Mouse (Mus musculus): ENCODE measurements around the gene Slc35b2. TPM values are rescaled to one million over a fixed set of nuclear protein-coding genes. Genes with fewer than 3 reads are reported as not detected.

The Slc35b2 gene
- polyA plus RNA-seq, 1 experiment from 2014 or later: 90.5 TPM

- ATAC-seq (ENCODE audit: insufficient number of reproducible peaks, low FRiP score, low TSS enrichment, low read depth) (peak; percentile 85), DNase-seq (ENCODE audit: low spot score) (peak; percentile 100)
- peak within 1 kb of the TSS; percentile 99 for H3K9ac ChIP-seq (ENCODE audit: low read length)
- H3K36me3 ChIP-seq (ENCODE audit: control insufficient read depth, insufficient read depth, low read length): peaks cover 34% of the 10 kb centered on the region
- H3K27ac ChIP-seq (replicated peaks; ENCODE audit: low read depth, low read length): peak within 1 kb of the TSS; percentile 94
- peak within 1 kb of the TSS; percentile 100 for H3K4me3 ChIP-seq (ENCODE audit: low read depth, low read length)
- no peaks in the 10 kb centered on the region for H3K27me3 ChIP-seq (ENCODE audit: control insufficient read depth, insufficient read depth, low read length)
- H3K4me2 ChIP-seq (ENCODE audit: low read depth, severe bottlenecking): peak within 1 kb of the TSS; percentile 91
- peaks cover 12% of the 10 kb centered on the region; the same call in 1 of the 2 replicates for H3K4me1 ChIP-seq (ENCODE audit: control insufficient read depth, insufficient read depth, low read length)
- 0% methylated on average over 41 of the region's 41 CpGs for WGBS
- H3K9me3 ChIP-seq (ENCODE audit: control insufficient read depth, low read length): no peaks in the 10 kb centered on the region
These were observed 9.6 kb downstream of the Slc35b2 start, which contains the start of gene Hsp90ab1 for GRCm38 (mm10) chr17:45573087-45573779. TSS of gene Hsp90ab1 (minus strand) at chr17:45573271.

GRCm38 (mm10) chr17:45573780-45574123 lies 10.1 kb downstream of the Slc35b2 start:
- under 1% methylated on average over 17 of the region's 18 CpGs for WGBS
- peak; percentile 29; the same call in 1 of the 2 replicates for ATAC-seq (ENCODE audit: insufficient number of reproducible peaks, low FRiP score, low TSS enrichment, low read depth)
- Histone ChIP-seq H3K4me1 (ENCODE audit: control insufficient read depth, insufficient read depth, low read length) (peaks cover 12% of the 10 kb centered on the region; the same call in 1 of the 2 replicates), H3K9ac (ENCODE audit: low read length) (peak overlapping the region; percentile 84), H3K4me3 (ENCODE audit: low read depth, low read length) (peak overlapping the region; percentile 100), H3K36me3 (ENCODE audit: control insufficient read depth, insufficient read depth, low read length) (peaks cover 31% of the 10 kb centered on the region), H3K27me3 (ENCODE audit: control insufficient read depth, insufficient read depth, low read length) (no peaks in the 10 kb centered on the region), H3K4me2 (ENCODE audit: low read depth, severe bottlenecking) (peak overlapping the region; percentile 91), H3K27ac (replicated peaks; ENCODE audit: low read depth, low read length) (peak overlapping the region; percentile 89), H3K9me3 (ENCODE audit: control insufficient read depth, low read length) (no peaks in the 10 kb centered on the region)
- DNase-seq (ENCODE audit: low spot score): peak; percentile 99

- no peaks in the 10 kb centered on the region for H3K9me3 ChIP-seq (ENCODE audit: control insufficient read depth, low read length)
- H3K4me2 ChIP-seq (ENCODE audit: low read depth, severe bottlenecking): peak overlapping the region; percentile 91
- peaks cover 12% of the 10 kb centered on the region; the same call in 1 of the 2 replicates for H3K4me1 ChIP-seq (ENCODE audit: control insufficient read depth, insufficient read depth, low read length)
- H3K9ac ChIP-seq (ENCODE audit: low read length): peak overlapping the region; percentile 84
- DNase-seq (ENCODE audit: low spot score) (peak; percentile 71), ATAC-seq (ENCODE audit: insufficient number of reproducible peaks, low FRiP score, low TSS enrichment, low read depth) (peak; percentile 12; the same call in 1 of the 2 replicates)
- 4% methylated on average over 17 of the region's 17 CpGs for WGBS
- H3K27me3 ChIP-seq (ENCODE audit: control insufficient read depth, insufficient read depth, low read length): no peaks in the 10 kb centered on the region
- peak overlapping the region; percentile 89 for H3K27ac ChIP-seq (replicated peaks; ENCODE audit: low read depth, low read length)
- peaks cover 26% of the 10 kb centered on the region for H3K36me3 ChIP-seq (ENCODE audit: control insufficient read depth, insufficient read depth, low read length)
- H3K4me3 ChIP-seq (ENCODE audit: low read depth, low read length): peak overlapping the region; percentile 100
These were observed 10.6 kb downstream of the Slc35b2 start for GRCm38 (mm10) chr17:45574129-45574761.

- DNase-seq (ENCODE audit: low spot score) (no peak), ATAC-seq (ENCODE audit: insufficient number of reproducible peaks, low FRiP score, low TSS enrichment, low read depth) (no peak)
- H3K4me2 ChIP-seq (ENCODE audit: low read depth, severe bottlenecking): peak overlapping the region; percentile 7; the same call in 1 of the 2 replicates
- 87% methylated on average over 8 of the region's 8 CpGs for WGBS
- H3K9ac ChIP-seq (ENCODE audit: low read length): no peak overlapping the region
- no peak overlapping the region for H3K27ac ChIP-seq (replicated peaks; ENCODE audit: low read depth, low read length)
- H3K9me3 ChIP-seq (ENCODE audit: control insufficient read depth, low read length): no peaks in the 10 kb centered on the region
- no peaks in the 10 kb centered on the region for H3K27me3 ChIP-seq (ENCODE audit: control insufficient read depth, insufficient read depth, low read length)
- no peak overlapping the region for H3K4me3 ChIP-seq (ENCODE audit: low read depth, low read length)
- H3K36me3 ChIP-seq (ENCODE audit: control insufficient read depth, insufficient read depth, low read length): peaks cover 15% of the 10 kb centered on the region
- H3K4me1 ChIP-seq (ENCODE audit: control insufficient read depth, insufficient read depth, low read length): peaks cover 11% of the 10 kb centered on the region; the same call in 1 of the 2 replicates
These were observed 11.6 kb downstream of the Slc35b2 start for GRCm38 (mm10) chr17:45575123-45575897.

GRCm38 (mm10) chr17:45578242-45578641 lies 14.6 kb downstream of the Slc35b2 start:
- Histone ChIP-seq H3K4me3 (ENCODE audit: low read depth, low read length) (no peak overlapping the region), H3K4me1 (ENCODE audit: control insufficient read depth, insufficient read depth, low read length) (peaks cover 8% of the 10 kb centered on the region; the same call in 1 of the 2 replicates), H3K9me3 (ENCODE audit: control insufficient read depth, low read length) (no peaks in the 10 kb centered on the region), H3K27ac (replicated peaks; ENCODE audit: low read depth, low read length) (no peak overlapping the region), H3K27me3 (ENCODE audit: control insufficient read depth, insufficient read depth, low read length) (no peaks in the 10 kb centered on the region), H3K36me3 (ENCODE audit: control insufficient read depth, insufficient read depth, low read length) (no peaks in the 10 kb centered on the region), H3K4me2 (ENCODE audit: low read depth, severe bottlenecking) (no peak overlapping the region), H3K9ac (ENCODE audit: low read length) (no peak overlapping the region)
- WGBS: 79% methylated on average over 5 of the region's 5 CpGs
- ATAC-seq (ENCODE audit: insufficient number of reproducible peaks, low FRiP score, low TSS enrichment, low read depth): no peak
- no peak for DNase-seq (ENCODE audit: low spot score)

GRCm38 (mm10) chr17:45578843-45579242 lies 15.2 kb downstream of the Slc35b2 start:
- H3K36me3 ChIP-seq (ENCODE audit: control insufficient read depth, insufficient read depth, low read length): no peaks in the 10 kb centered on the region
- H3K4me1 ChIP-seq (ENCODE audit: control insufficient read depth, insufficient read depth, low read length): peaks cover 8% of the 10 kb centered on the region; the same call in 1 of the 2 replicates
- H3K27me3 ChIP-seq (ENCODE audit: control insufficient read depth, insufficient read depth, low read length): no peaks in the 10 kb centered on the region
- no peak overlapping the region for H3K4me2 ChIP-seq (ENCODE audit: low read depth, severe bottlenecking)
- H3K9ac ChIP-seq (ENCODE audit: low read length): no peak overlapping the region
- DNase-seq (ENCODE audit: low spot score): no peak
- no peak overlapping the region for H3K27ac ChIP-seq (replicated peaks; ENCODE audit: low read depth, low read length)
- 75% methylated on average over 7 of the region's 7 CpGs for WGBS
- no peaks in the 10 kb centered on the region for H3K9me3 ChIP-seq (ENCODE audit: control insufficient read depth, low read length)
- no peak for ATAC-seq (ENCODE audit: insufficient number of reproducible peaks, low FRiP score, low TSS enrichment, low read depth)
- no peak overlapping the region for H3K4me3 ChIP-seq (ENCODE audit: low read depth, low read length)

GRCm38 (mm10) chr17:45579554-45579953 lies 15.9 kb downstream of the Slc35b2 start:
- no peak overlapping the region for H3K4me3 ChIP-seq (ENCODE audit: low read depth, low read length)
- no peak for DNase-seq (ENCODE audit: low spot score)
- no peaks in the 10 kb centered on the region for H3K27me3 ChIP-seq (ENCODE audit: control insufficient read depth, insufficient read depth, low read length)
- ATAC-seq (ENCODE audit: insufficient number of reproducible peaks, low FRiP score, low TSS enrichment, low read depth): no peak
- no peak overlapping the region for H3K4me2 ChIP-seq (ENCODE audit: low read depth, severe bottlenecking)
- H3K9ac ChIP-seq (ENCODE audit: low read length): no peak overlapping the region
- no peaks in the 10 kb centered on the region for H3K36me3 ChIP-seq (ENCODE audit: control insufficient read depth, insufficient read depth, low read length)
- H3K27ac ChIP-seq (replicated peaks; ENCODE audit: low read depth, low read length): no peak overlapping the region
- 88% methylated on average over 4 of the region's 4 CpGs for WGBS
- H3K9me3 ChIP-seq (ENCODE audit: control insufficient read depth, low read length): no peaks in the 10 kb centered on the region
- peaks cover 7% of the 10 kb centered on the region for H3K4me1 ChIP-seq (ENCODE audit: control insufficient read depth, insufficient read depth, low read length)

GRCm38 (mm10) chr17:45580958-45581477 lies 17.3 kb downstream of the Slc35b2 start:
- Histone ChIP-seq H3K27ac (replicated peaks; ENCODE audit: low read depth, low read length) (no peak overlapping the region), H3K27me3 (ENCODE audit: control insufficient read depth, insufficient read depth, low read length) (no peaks in the 10 kb centered on the region), H3K9ac (ENCODE audit: low read length) (no peak overlapping the region), H3K4me2 (ENCODE audit: low read depth, severe bottlenecking) (no peak overlapping the region), H3K36me3 (ENCODE audit: control insufficient read depth, insufficient read depth, low read length) (no peaks in the 10 kb centered on the region), H3K9me3 (ENCODE audit: control insufficient read depth, low read length) (no peaks in the 10 kb centered on the region), H3K4me3 (ENCODE audit: low read depth, low read length) (no peak overlapping the region), H3K4me1 (ENCODE audit: control insufficient read depth, insufficient read depth, low read length) (peaks cover 14% of the 10 kb centered on the region)
- whole genome bisulfite sequencing: 47% methylated on average over 12 of the region's 12 CpGs
- ATAC-seq (ENCODE audit: insufficient number of reproducible peaks, low FRiP score, low TSS enrichment, low read depth): no peak
- DNase-seq (ENCODE audit: low spot score): no peak
